ENCODE assay signal across 8 mouse cellular contexts in genomic region chr12:105960592-105961330, GRCm38 (mm10). TPM values are rescaled to one million over a fixed set of nuclear protein-coding genes. Genes with fewer than 3 reads are reported as not detected.
DNase-seq lines count a peak whose midpoint lies in the region; ATAC-seq and TF ChIP-seq lines count a peak whose summit lies in the region.
"Had no signal": no experiment of that assay in that cellular context is flagged by ENCODE, and none has a peak within 500 bp of the region (broad histone marks: within the 10 kb centered on the region; RNA-seq: fewer than 3 reads in every experiment).

No protein-coding gene starts in this region.

- H3K9me3 ChIP-seq in forebrain, embryonic 15.5 days = no peaks in the 10 kb centered on the region
- no peaks in the 10 kb centered on the region for H3K9me3 ChIP-seq in neural tube, embryonic 14.5 days (ENCODE audit: control insufficient read depth, low read length)
- H3K9me3 ChIP-seq: limb, embryonic 13.5 days had no signal

- peak; percentile 39 to 59 for DNase-seq in layer of hippocampus, postnatal 14 days (ENCODE audit: low spot score in 2 of 2)
- no peak for DNase-seq in adrenal gland, adult 8-10 months
- DNase-seq in lung, postnatal 10 days = no peak

- H3K4me2 ChIP-seq in forebrain, embryonic 15.5 days (replicated peaks) = peak overlapping the region; percentile 33
- peak overlapping the region; percentile 39; the same call in 1 of the 2 replicates for H3K4me2 ChIP-seq in neural tube, embryonic 14.5 days (ENCODE audit: low read depth, low read length)
- H3K4me2 ChIP-seq: limb, embryonic 13.5 days had no signal

- no peak overlapping the region for H3K4me3 ChIP-seq in cortical plate, adult 2 months (ENCODE audit: insufficient read depth, low read length)
- no peak overlapping the region for H3K4me3 ChIP-seq in forebrain, embryonic 15.5 days
- no peak overlapping the region for H3K4me3 ChIP-seq in neural tube, embryonic 14.5 days (ENCODE audit: low read depth, low read length)
- H3K4me3 ChIP-seq: limb, embryonic 13.5 days had no signal

- WGBS in forebrain, embryonic 15.5 days = 1% methylated on average over 19 of the region's 19 CpGs
- 9% methylated on average over 19 of the region's 19 CpGs for WGBS in neural tube, embryonic 14.5 days

- H3K36me3 ChIP-seq in forebrain, embryonic 15.5 days = no peaks in the 10 kb centered on the region
- H3K36me3 ChIP-seq in neural tube, embryonic 14.5 days (ENCODE audit: control insufficient read depth, insufficient read depth, low read length) = no peaks in the 10 kb centered on the region
- H3K36me3 ChIP-seq: limb, embryonic 13.5 days had no signal

- TF ChIP-seq POLR2A in cortical plate, adult 2 months (IDR thresholded peaks at IDR 0.05; ENCODE audit: extremely low read depth, insufficient read depth, low read length) = no peak

- TF ChIP-seq CTCF in cortical plate, adult 2 months (IDR thresholded peaks at IDR 0.05; ENCODE audit: extremely low read depth, insufficient read depth, low read length) = no peak

- H3K27me3 ChIP-seq in forebrain, embryonic 15.5 days = no peaks in the 10 kb centered on the region
- no peaks in the 10 kb centered on the region for H3K27me3 ChIP-seq in neural tube, embryonic 14.5 days (ENCODE audit: control insufficient read depth, insufficient read depth, low read length)

- H3K27ac ChIP-seq in cortical plate, adult 2 months (ENCODE audit: insufficient read depth, low read length) = peak overlapping the region; percentile 31; the same call in 1 of the 2 replicates
- peak overlapping the region; percentile 97 for H3K27ac ChIP-seq in forebrain, embryonic 15.5 days (replicated peaks)
- peak overlapping the region; percentile 74 for H3K27ac ChIP-seq in neural tube, embryonic 14.5 days (ENCODE audit: low read depth, low read length)
- H3K27ac ChIP-seq: limb, embryonic 13.5 days had no signal

- peak; percentile 39; the same call in 1 of the 2 replicates for ATAC-seq in forebrain, embryonic 15.5 days (replicated peaks)
- ATAC-seq in neural tube, embryonic 14.5 days (ENCODE audit: low read depth) = no peak
- ATAC-seq in cerebellum, adult (ENCODE audit: insufficient number of reproducible peaks, low FRiP score, low TSS enrichment) = no peak

- H3K4me1 ChIP-seq in cortical plate, adult 2 months (ENCODE audit: control insufficient read depth, insufficient read depth, low read length) = 0 out of 2 replicates have a peak, but pooled peaks cover 2% of the 10 kb centered on the region
- H3K4me1 ChIP-seq in forebrain, embryonic 15.5 days = peaks cover 70% of the 10 kb centered on the region
- peaks cover 23% of the 10 kb centered on the region for H3K4me1 ChIP-seq in neural tube, embryonic 14.5 days (ENCODE audit: control insufficient read depth, insufficient read depth, low read length)

- peak overlapping the region; percentile 36 for H3K9ac ChIP-seq in forebrain, embryonic 15.5 days (replicated peaks)
- H3K9ac ChIP-seq in neural tube, embryonic 14.5 days (replicated peaks; ENCODE audit: low read depth, low read length) = 0 out of 2 replicates have a peak overlapping the region, but pooled peaks have one; percentile 37
- H3K9ac ChIP-seq: limb, embryonic 13.5 days had no signal

RNA-seq across cellular contexts. Expression of gene Vrk1, which starts 49.3 kb away (rescaled TPM):
- polyA plus RNA-seq in cortical plate, adult 2 months (2012; rRNA removed) = 14.0 and 15.5 TPM in 2 replicates
- 73.6 and 81.7 TPM in 2 replicates for polyA plus RNA-seq in forebrain, embryonic 15.5 days (2015; fragmentation: Nextera tagmentation; extraction: Ambion mirVana)
- total RNA-seq in layer of hippocampus, postnatal 14 days (2021) = 10 to 100 TPM; 15.6 to 15.8 TPM
- 28.8 and 32.9 TPM in 2 replicates for polyA plus RNA-seq in neural tube, embryonic 14.5 days (2014; fragmentation: Nextera tagmentation; extraction: Ambion mirVana)
- 10 to 100 TPM; 16.4 to 18.0 (median 17.4) TPM for total RNA-seq in adrenal gland, adult 8-10 months (2022)

Comparison
In these comparisons a context has a peak if more than half of its experiments do, and no peak if none do; other contexts are left out.
1. H3K27ac ChIP-seq: peak in every context shown above with its lines; median percentile 97 in forebrain, embryonic 15.5 days; 74 in neural tube, embryonic 14.5 days; 31 in cortical plate, adult 2 months.
2. DNase-seq: peak in layer of hippocampus, postnatal 14 days (2 of 2); none in adrenal gland, adult 8-10 months (single experiment) and lung, postnatal 10 days (single experiment).